Mouse (Mus musculus) frontal cortex, postnatal 25 days (tissue): ENCODE results near the gene Olfr1532-ps1.
"Not testable (repeated sequence)": the region's sequence is repeated elsewhere in the genome, so short reads cannot be mapped to it uniquely, and the experiment has no call there.

Experiments
- DNase-seq, 2 experiments: peaks; one replicate each; pipeline ENCODE4 v3.0.0; 2022; ENCODE audit warnings: low spot score in 2 of 2

The Olfr1532-ps1 gene

DNA sequence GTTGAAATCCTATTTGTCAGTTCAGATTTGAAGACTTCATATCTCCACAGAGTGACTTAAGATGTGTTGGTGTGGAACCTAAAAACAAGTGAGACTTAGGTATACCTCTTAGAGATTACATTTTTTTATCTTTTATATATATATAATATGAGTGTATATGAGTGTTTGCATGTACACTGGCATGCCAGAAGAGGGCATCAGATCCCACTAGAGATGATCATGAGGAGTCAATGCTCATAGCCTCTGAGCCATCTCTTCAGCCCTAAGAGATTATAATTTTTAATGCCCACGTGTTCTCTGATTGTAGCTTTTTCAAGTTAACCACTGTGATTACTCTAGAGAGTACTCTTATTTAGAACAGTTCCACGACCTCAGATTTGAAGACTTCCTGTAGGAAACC lies at the start of gene Olfr1532-ps1:
Gene Olfr1532-ps1, plus strand, starts transcription at position 326 of the 400 bp plus-strand sequence.
- DNase-seq, result no peak

GRCm38 (mm10) chr7:106862885-106863284 lies 44.9 kb upstream of the Olfr1532-ps1 start, which contains the start of gene Olfr704:
Olfr704 (plus strand) TSS chr7:106863185.
- no peak for DNase-seq

- no peak for DNase-seq
Observed at GRCm38 (mm10) chr7:106876791-106877190, 31.0 kb upstream of the Olfr1532-ps1 start, which contains the start of gene Olfr705. Olfr705 (minus strand) TSS chr7:106876891.

DNA sequence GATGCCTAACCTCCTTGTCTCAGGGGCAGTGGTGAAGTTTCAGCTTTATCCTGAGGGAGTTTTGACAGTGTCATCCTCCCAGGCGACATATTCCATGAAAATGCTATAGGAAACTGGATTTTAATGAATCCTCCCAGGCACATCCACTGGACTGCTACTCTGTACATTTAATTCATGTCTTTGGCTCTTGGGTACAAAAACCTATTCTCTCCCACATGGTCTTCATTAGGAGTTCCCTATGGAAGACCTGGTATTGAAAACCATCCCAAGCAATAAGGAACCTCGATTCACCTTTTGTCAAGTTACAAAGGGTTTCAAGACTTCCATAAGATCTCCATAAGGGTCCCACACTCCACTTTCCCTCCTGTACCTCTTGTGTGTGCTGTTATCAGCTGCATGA lies 19.7 kb upstream of the Olfr1532-ps1 start, which contains the start of gene Olfr706:
Gene Olfr706, minus strand, starts transcription at position 101 of the 400 bp plus-strand sequence.
- DNase-seq, result no peak

- DNase-seq, result not testable (repeated sequence)
Observed at GRCm38 (mm10) chr7:106901141-106901540, 6.7 kb upstream of the Olfr1532-ps1 start, which contains the start of gene Olfr707. Olfr707 (minus strand) TSS chr7:106901241.

GRCm38 (mm10) chr7:106920961-106921360 lies 13.2 kb downstream of the Olfr1532-ps1 start:
- not testable (repeated sequence) for DNase-seq

GRCm38 (mm10) chr7:106932119-106932518 lies 24.3 kb downstream of the Olfr1532-ps1 start, which contains the start of gene Olfr709-ps1:
Olfr709-ps1 (minus strand) TSS chr7:106932219.
- no peak for DNase-seq

- no peak for DNase-seq
Observed at GRCm38 (mm10) chr7:106948212-106948611, 40.4 kb downstream of the Olfr1532-ps1 start, which contains the start of gene Olfr710. Olfr710 (minus strand) TSS chr7:106948312.

- DNase-seq, result no peak
Observed at GRCm38 (mm10) chr7:106963837-106964236, 56.0 kb downstream of the Olfr1532-ps1 start, which contains the start of gene Olfr6. Olfr6 (minus strand) TSS chr7:106963937.
